7 mouse cellular contexts compared by ENCODE assay signal in genomic region chr4:120323198-120323597, GRCm38 (mm10). TPM values are rescaled to one million over a fixed set of nuclear protein-coding genes. Genes with fewer than 3 reads are reported as not detected.
DNase-seq lines count a peak whose midpoint lies in the region; ATAC-seq and TF ChIP-seq lines count a peak whose summit lies in the region.

No protein-coding gene starts in this region.

- 22% methylated on average over 6 of the region's 6 CpGs for WGBS in liver, adult 2 months
- WGBS in liver, embryonic 12.5 days (ENCODE audit: insufficient replicate concordance) = 19% methylated on average over 6 of the region's 6 CpGs

- intact Hi-C loops in left cerebral cortex, postnatal 14 days (cut with DNase I) = loop anchor here (1.0 kb wide), 1 partner anchor 98 kb away; no protein-coding TSS in a partner anchor

- DNase-seq in liver, adult 2 months (ENCODE audit: extremely low read depth, low read depth, low spot score) = peak; percentile 28
- no peak for DNase-seq in Patski (ENCODE audit: low read depth, low spot score)
- peak; percentile 22 to 47 for DNase-seq in left cerebral cortex, postnatal 14 days (ENCODE audit: low spot score in 2 of 2)
- peak; percentile 47 for DNase-seq in right cerebral cortex, postnatal 4 days

- H3K9ac ChIP-seq in liver, adult 2 months (ENCODE audit: low read depth, low read length) = no peak overlapping the region
- no peak overlapping the region for H3K9ac ChIP-seq in liver, embryonic 12.5 days

- in situ Hi-C loops in Patski (cut with MboI; ENCODE audit: low pct_unique_long_range_greater_than_20kb) = no loop called here

- TF ChIP-seq POLR2A in liver, adult 2 months (IDR thresholded peaks at IDR 0.05; ENCODE audit: extremely low read depth, insufficient read depth, low read length) = no peak
- TF ChIP-seq POLR2A in bone marrow macrophage, adult 2 months (IDR thresholded peaks at IDR 0.05; ENCODE audit: borderline replicate concordance, low read depth, low read length) = no peak

- H3K27ac ChIP-seq in liver, adult 2 months (replicated peaks; ENCODE audit: insufficient read depth, low read depth, low read length) = no peak overlapping the region
- no peak overlapping the region for H3K27ac ChIP-seq in liver, embryonic 12.5 days
- H3K27ac ChIP-seq in bone marrow macrophage, adult 2 months (ENCODE audit: insufficient read depth, low read depth, low read length) = no peak overlapping the region

- H3K9me3 ChIP-seq in liver, embryonic 12.5 days (replicated peaks) = no peaks in the 10 kb centered on the region

- no peak for ATAC-seq in liver, embryonic 12.5 days
- no peak for ATAC-seq in Patski
- peak; percentile 59; the same call in 1 of the 2 replicates for ATAC-seq in granulocyte monocyte progenitor cell, adult 5-6 weeks (replicated peaks; ENCODE audit: poor library complexity, severe bottlenecking)

- no peak overlapping the region for H3K4me2 ChIP-seq in liver, embryonic 12.5 days

- H3K4me3 ChIP-seq in liver, adult 2 months (ENCODE audit: insufficient read depth, low read depth, low read length) = no peak overlapping the region
- H3K4me3 ChIP-seq in liver, embryonic 12.5 days = no peak overlapping the region
- no peak overlapping the region for H3K4me3 ChIP-seq in bone marrow macrophage, adult 2 months (ENCODE audit: insufficient read depth, low read length)

- TF ChIP-seq CTCF in liver, adult 2 months (IDR thresholded peaks at IDR 0.05; ENCODE audit: low read depth, low read length) = peak; percentile 60
- TF ChIP-seq CTCF in Patski (IDR thresholded peaks at IDR 0.05) = peak; percentile 72
- peak; percentile 68 for TF ChIP-seq CTCF in bone marrow macrophage, adult 2 months (IDR thresholded peaks at IDR 0.05; ENCODE audit: low read depth, low read length)

- no peaks in the 10 kb centered on the region for H3K27me3 ChIP-seq in liver, adult 2 months (ENCODE audit: control insufficient read depth, insufficient read depth, low read length)
- peaks cover 15% of the 10 kb centered on the region; the same call in 1 of the 2 replicates for H3K27me3 ChIP-seq in liver, embryonic 12.5 days (replicated peaks)
- H3K27me3 ChIP-seq in Patski = no peaks in the 10 kb centered on the region

- H3K36me3 ChIP-seq in liver, adult 2 months (ENCODE audit: control insufficient read depth, insufficient read depth, low read length) = no peaks in the 10 kb centered on the region
- H3K36me3 ChIP-seq in liver, embryonic 12.5 days = no peaks in the 10 kb centered on the region

- POLR2A ChIA-PET in Patski (lab: Charles Lee) = no interaction called here

- no peaks in the 10 kb centered on the region for H3K4me1 ChIP-seq in liver, adult 2 months (ENCODE audit: control insufficient read depth, insufficient read depth, low read length)
- H3K4me1 ChIP-seq in liver, embryonic 12.5 days = no peaks in the 10 kb centered on the region
- no peaks in the 10 kb centered on the region for H3K4me1 ChIP-seq in bone marrow macrophage, adult 2 months (ENCODE audit: control insufficient read depth, insufficient read depth, low read length)

- CTCF ChIA-PET in Patski (lab: Charles Lee) = interaction anchor here (0.9 to 1.9 kb wide), 2 partner anchors 17 to 23 kb away, joined by 4 read pairs; no protein-coding TSS in a partner anchor

- no peaks in the 10 kb centered on the region for H3K79me2 ChIP-seq in liver, adult 2 months (ENCODE audit: control insufficient read depth, insufficient read depth, low read length)

RNA-seq across cellular contexts. Expression of gene Foxo6, which starts 36.0 kb away (rescaled TPM):
- total RNA-seq in liver, adult 2 months (2014; rRNA removed) = 0.07 TPM in 1 of 2 replicates, not detected in the other
- 0.02 and 0.07 TPM in 2 replicates for polyA plus RNA-seq in liver, adult 2 months (2012; rRNA removed)
- not detected in 2 replicates for polyA plus RNA-seq in liver, embryonic 12.5 days (2016; fragmentation: Nextera tagmentation; extraction: Ambion mirVana)
- 0.81 TPM for polyA plus RNA-seq in Patski (2021)
- not detected in 2 replicates for polyA plus RNA-seq in bone marrow macrophage, adult 2 months (2012; ENCODE audit: insufficient read depth, insufficient read length, missing spikeins)
- not detected in 2 replicates for total RNA-seq in granulocyte monocyte progenitor cell, adult 5-6 weeks (2014; fragmentation: Nextera tagmentation)
- not detected in 2 replicates for total RNA-seq in granulocyte monocyte progenitor cell, adult 5-6 weeks (2017)
- total RNA-seq in left cerebral cortex, postnatal 14 days (2021) = 10 to 100 TPM; 14.7 to 22.4 TPM
